Mouse (Mus musculus): ENCODE results near the gene Adat1. TPM values are rescaled to one million over a fixed set of nuclear protein-coding genes. Genes with fewer than 3 reads are reported as not detected.

Gene Adat1
- total RNA-seq (2021), result 1 to 10 TPM; 4.8 to 5.2 TPM
- long read RNA-seq, experiment 1, partial matches to known transcripts, result 2 of 7 reads
- long read RNA-seq, experiment 1, other reads (novel, unspliced or antisense), result 3 of 7 reads
- long read RNA-seq, experiment 2, partial matches to known transcripts, result 0 of 5 reads
- long read RNA-seq, experiment 2, other reads (novel, unspliced or antisense), result 2 of 5 reads

DNA sequence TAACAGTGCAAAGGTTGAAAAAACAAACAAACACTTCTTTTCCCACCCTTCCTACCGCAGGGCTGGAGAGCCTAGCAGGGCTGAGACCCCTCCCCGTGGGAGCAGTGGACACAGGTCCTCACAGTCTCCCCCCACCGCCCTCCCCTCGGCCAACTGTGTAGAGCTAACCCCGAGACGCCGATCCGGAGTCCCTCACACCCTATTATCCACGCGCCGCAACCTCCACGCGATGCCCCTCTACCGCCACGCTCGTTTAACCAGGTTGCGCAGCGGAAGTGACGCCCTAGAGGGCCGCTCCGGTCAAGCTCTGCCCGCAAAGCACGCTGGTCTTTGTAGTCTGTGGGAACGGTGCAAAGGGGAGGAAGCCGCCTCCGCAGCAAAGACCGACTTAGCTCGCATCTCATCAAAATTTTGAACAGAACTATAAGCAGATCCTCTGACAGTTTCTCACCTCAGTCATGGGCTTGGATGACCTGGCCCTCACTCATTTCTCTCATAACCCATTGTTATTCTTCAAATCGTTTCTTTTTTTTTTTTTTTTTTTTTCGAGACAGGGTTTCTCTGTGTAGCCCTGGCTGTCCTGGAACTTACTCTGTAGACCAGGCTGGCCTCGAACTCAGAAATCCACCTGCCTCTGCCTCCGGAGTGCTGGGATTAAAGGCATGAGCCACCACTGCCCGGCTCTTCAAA, at the start of gene Adat1:
Adat1 (minus strand) TSS at position 290 of the 690 bp plus-strand sequence.
- intact Hi-C loops (cut with DNase I), result loop anchor here (1.0 to 10.0 kb wide), 2 partner anchors 19 to 117 kb away; partner anchors contain the start of genes Kars, Terf2ip and Tmem170
- DNase-seq (ENCODE audit: low spot score in 2 of 2), result peak; percentile 83 to 89

- no peak for DNase-seq (ENCODE audit: low spot score in 2 of 2)
- intact Hi-C loops (cut with DNase I), result no loop called here
Measured at GRCm38 (mm10) chr8:112037521-112037920, 45.4 kb upstream of the Adat1 start.

DNA sequence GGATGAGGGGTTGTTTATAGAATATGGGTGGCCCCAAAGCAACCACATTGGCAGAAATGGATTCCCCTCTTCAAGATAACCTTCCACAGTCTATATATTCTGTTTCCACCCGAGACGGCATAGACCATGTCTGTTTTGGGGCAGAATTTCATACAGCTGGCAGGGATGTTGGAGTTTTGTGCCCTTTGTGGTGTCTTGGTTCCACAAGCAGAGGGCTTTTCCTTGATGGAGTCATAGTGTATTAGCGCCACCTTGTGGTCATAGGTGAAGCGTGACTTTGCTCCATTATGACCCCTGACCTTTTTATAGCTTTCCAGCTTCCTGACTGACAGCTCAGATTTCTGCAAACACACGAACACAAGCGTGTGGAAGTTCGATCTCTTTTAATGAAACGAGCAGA, 42.5 kb upstream of the Adat1 start:
- peak; percentile 33 to 43 for DNase-seq (ENCODE audit: low spot score in 2 of 2)
- intact Hi-C loops (cut with DNase I), result no loop called here

- intact Hi-C loops (cut with DNase I), result no loop called here
- DNase-seq (ENCODE audit: low spot score in 2 of 2), result no peak
Measured at GRCm38 (mm10) chr8:112033071-112033470, 41.0 kb upstream of the Adat1 start.

- intact Hi-C loops (cut with DNase I), result no loop called here
- DNase-seq (ENCODE audit: low spot score in 2 of 2), result no peak
Measured at GRCm38 (mm10) chr8:112030663-112031062, 38.6 kb upstream of the Adat1 start.

- intact Hi-C loops (cut with DNase I), result no loop called here
- DNase-seq (ENCODE audit: low spot score in 2 of 2), result no peak
Measured at GRCm38 (mm10) chr8:112029455-112029854, 37.4 kb upstream of the Adat1 start.

GRCm38 (mm10) chr8:112014936-112015335, 22.8 kb upstream of the Adat1 start, which contains the start of gene Gm6793:
Gene Gm6793, minus strand, starts transcription at chr8:112015036.
- intact Hi-C loops (cut with DNase I), result no loop called here
- DNase-seq (ENCODE audit: low spot score in 2 of 2), result no peak

GRCm38 (mm10) chr8:112011816-112012242, 19.7 kb upstream of the Adat1 start:
- intact Hi-C loops (cut with DNase I), result loop anchor here (1.0 kb wide), 1 partner anchor 20 kb away; the partner anchor contains the start of gene Adat1
- peak in 1 of 2 experiments; percentile 34 for DNase-seq (ENCODE audit: low spot score in 2 of 2)

- peak; percentile 89 to 93 for DNase-seq (ENCODE audit: low spot score in 2 of 2)
- intact Hi-C loops (cut with DNase I), result loop anchor here (1.0 kb wide), 1 partner anchor 19 kb away; the partner anchor contains the start of gene Adat1
Measured at GRCm38 (mm10) chr8:112010997-112011815, 19.1 kb upstream of the Adat1 start, which contains the start of the genes Kars and Terf2ip. Gene Kars, minus strand, starts transcription at chr8:112011323. Gene Terf2ip, plus strand, starts transcription at chr8:112011398.

- intact Hi-C loops (cut with DNase I), result no loop called here
- DNase-seq (ENCODE audit: low spot score in 2 of 2), result no peak
Measured at GRCm38 (mm10) chr8:112009558-112009957, 17.5 kb upstream of the Adat1 start.

GRCm38 (mm10) chr8:112007669-112008068, 15.6 kb upstream of the Adat1 start:
- intact Hi-C loops (cut with DNase I), result no loop called here
- no peak for DNase-seq (ENCODE audit: low spot score in 2 of 2)

DNA sequence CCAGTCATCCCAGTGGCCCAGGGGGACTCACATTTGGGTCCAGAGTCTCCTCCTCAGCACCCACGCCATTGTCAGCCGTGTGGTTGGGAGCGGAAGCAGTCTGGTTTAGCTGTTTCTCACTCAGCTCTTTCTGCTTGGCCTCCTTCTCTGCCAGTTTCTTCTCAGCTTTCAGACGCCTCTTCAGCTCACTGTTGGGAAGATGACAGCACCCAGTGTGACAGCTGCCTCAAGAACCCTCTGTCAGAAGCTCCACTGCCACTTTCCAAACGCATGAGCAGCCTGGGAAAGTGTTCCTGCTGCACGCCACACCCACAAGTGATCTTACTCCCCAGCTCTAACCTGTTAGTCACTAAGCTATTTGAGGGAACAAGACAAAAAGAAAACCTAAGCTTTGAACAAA, 13.5 kb upstream of the Adat1 start:
- intact Hi-C loops (cut with DNase I), result no loop called here
- DNase-seq (ENCODE audit: low spot score in 2 of 2), result peak; percentile 26 to 40

DNA sequence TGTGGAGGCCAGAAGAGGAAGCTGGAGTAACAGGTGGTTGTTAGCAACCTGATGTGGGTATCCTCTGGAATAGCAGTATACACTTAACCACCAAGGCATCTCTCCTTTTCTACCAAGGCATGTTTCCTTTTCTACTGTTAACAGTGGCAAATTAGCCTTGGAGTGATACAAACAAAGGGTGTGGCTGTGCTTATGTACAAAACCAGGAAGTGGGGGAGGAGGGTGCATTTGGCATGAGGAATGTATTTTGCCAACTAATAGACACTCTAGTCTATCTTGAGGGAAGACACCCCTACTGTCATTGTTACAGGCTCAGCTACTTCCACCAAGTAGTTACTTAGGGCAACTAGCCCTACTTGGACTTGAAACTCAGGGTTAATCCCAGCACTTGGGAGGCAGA, 12.7 kb upstream of the Adat1 start:
- DNase-seq (ENCODE audit: low spot score in 2 of 2), result no peak
- intact Hi-C loops (cut with DNase I), result no loop called here

DNA sequence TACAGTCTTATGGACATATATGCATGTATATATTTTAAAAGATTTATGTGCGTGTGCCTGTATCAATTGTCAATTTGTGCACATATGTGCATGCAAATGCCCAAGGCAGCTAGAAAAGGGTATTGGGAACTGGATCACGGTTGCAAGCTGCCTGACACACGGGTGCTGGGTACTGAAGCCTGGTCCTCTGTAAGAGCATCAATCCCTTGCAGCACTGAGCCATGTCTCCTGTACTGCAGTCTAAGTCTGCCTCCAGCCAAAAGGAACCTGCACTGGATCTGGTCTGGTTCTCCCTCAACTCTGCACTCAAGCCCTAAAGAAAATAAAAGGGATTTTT, 569 bp upstream of the Adat1 start:
- no peak for DNase-seq (ENCODE audit: low spot score in 2 of 2)
- intact Hi-C loops (cut with DNase I), result loop anchor here (1.0 to 10.0 kb wide), 2 partner anchors 19 to 118 kb away; partner anchors contain the start of genes Kars, Terf2ip and Tmem170

DNA sequence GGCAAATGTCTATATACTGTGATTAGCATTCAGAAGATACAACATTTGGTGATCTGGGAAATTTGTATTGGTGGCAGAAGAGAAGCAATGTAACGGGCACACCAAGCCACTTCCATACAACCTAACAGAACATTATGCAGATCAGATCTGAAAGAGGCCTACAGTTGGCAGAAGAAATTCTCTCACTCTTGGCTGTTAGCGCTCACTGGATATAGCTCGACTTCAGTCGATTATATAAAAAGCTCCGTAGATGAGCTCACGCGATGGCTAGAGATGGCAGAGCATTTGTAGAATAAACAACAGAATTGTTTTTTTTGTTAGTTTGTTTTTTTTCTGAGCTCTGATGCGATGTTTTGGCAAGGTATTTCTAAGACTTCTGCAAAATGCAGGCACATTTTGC, 824 bp downstream of the Adat1 start:
- intact Hi-C loops (cut with DNase I), result loop anchor here (2.0 to 10.0 kb wide), 2 partner anchors 50 to 116 kb away; partner anchors contain the start of genes Gabarapl2 and Tmem170
- DNase-seq (ENCODE audit: low spot score in 2 of 2), result peak in 1 of 2 experiments; percentile 54

DNA sequence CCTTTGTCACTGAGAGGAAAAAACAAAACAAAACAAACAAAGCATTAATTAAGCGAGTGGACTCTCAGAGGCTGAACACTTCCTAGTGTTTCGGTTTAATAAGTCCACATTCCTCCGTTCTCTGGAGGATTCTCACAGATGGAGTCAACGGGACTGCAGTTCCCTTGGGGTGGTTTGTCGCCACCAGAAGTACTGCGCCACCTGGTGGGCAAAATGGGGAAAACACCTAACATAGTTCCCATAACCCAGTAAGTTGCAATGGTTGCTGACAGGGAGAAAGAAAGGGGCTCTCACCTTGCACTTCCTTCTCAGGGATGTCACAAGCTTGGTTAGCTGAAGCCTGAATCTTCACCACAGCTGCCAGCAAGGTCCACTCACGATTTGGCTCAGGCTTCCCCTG, 2.2 kb downstream of the Adat1 start:
- DNase-seq (ENCODE audit: low spot score in 2 of 2), result peak; percentile 70 to 83
- intact Hi-C loops (cut with DNase I), result loop anchor here (2.0 to 10.0 kb wide), 2 partner anchors 49 to 115 kb away; partner anchors contain the start of genes Gabarapl2 and Tmem170

- intact Hi-C loops (cut with DNase I), result no loop called here
- DNase-seq (ENCODE audit: low spot score in 2 of 2), result no peak
Measured at GRCm38 (mm10) chr8:111984511-111984910, 7.6 kb downstream of the Adat1 start.

DNA sequence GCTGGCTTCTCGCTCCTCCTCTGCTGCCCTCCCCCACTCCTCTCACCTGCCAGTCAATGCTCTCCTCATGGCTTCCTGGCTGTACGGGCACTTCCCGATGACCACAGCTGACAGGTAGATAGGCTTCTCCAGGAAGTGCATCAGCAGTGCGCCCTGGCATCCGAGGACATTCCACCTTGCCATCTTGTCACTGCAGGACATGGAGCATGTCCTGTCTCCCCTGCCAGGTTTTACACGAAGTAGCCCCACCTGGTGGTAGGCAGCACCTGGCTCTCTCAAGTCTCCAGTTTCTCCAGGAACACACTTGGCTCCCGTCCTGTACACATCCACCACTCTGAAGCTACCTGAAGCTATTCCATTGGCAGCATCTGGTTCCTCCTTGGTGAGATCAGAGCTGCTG, 10.0 kb downstream of the Adat1 start:
- intact Hi-C loops (cut with DNase I), result no loop called here
- DNase-seq (ENCODE audit: low spot score in 2 of 2), result no peak

- intact Hi-C loops (cut with DNase I), result no loop called here
- DNase-seq (ENCODE audit: low spot score in 2 of 2), result no peak
Measured at GRCm38 (mm10) chr8:111978147-111978546, 14.0 kb downstream of the Adat1 start.

DNA sequence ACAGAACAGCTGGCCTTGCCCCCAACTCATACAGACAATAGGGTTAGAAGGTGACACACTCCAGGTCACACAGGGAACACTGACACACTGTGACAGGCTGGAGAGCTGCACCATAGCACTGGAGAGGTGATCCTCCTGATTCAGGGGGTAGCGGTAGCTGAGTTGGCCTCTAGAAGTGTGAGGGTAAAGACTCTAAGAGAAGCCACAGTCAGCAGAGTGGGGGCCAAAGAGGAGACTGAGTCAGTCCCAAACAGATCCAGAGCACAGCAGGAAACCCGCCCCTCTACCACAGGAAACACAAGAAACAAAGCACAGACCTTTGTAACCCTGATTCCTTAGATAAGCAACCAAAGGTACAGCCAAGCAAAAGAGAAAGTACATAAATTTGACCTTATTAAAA, 15.8 kb downstream of the Adat1 start:
- intact Hi-C loops (cut with DNase I), result no loop called here
- DNase-seq (ENCODE audit: low spot score in 2 of 2), result no peak
